Mouse (Mus musculus): ENCODE data around the gene Fcgrt.
"Not testable (repeated sequence)": the region's sequence is repeated elsewhere in the genome, so short reads cannot be mapped to it uniquely, and the experiment has no call there.

Gene Fcgrt

GRCm38 (mm10) chr7:45129776-45130512 is 26.3 kb upstream of the Fcgrt start:
- DNase-seq (ENCODE audit: low spot score in 2 of 2): no peak

GRCm38 (mm10) chr7:45129318-45129717 is 25.7 kb upstream of the Fcgrt start:
- no peak for DNase-seq (ENCODE audit: low spot score in 2 of 2)

GRCm38 (mm10) chr7:45128624-45129246 is 25.1 kb upstream of the Fcgrt start, which contains the start of gene Rpl13a:
Rpl13a (minus strand) TSS chr7:45128761.
- DNase-seq (ENCODE audit: low spot score in 2 of 2): peak; percentile 97

GRCm38 (mm10) chr7:45127700-45128224 is 24.1 kb upstream of the Fcgrt start:
- DNase-seq (ENCODE audit: low spot score in 2 of 2): no peak

GRCm38 (mm10) chr7:45126844-45127699 is 23.4 kb upstream of the Fcgrt start:
- no peak for DNase-seq (ENCODE audit: low spot score in 2 of 2)

- no peak for DNase-seq (ENCODE audit: low spot score in 2 of 2)
These were observed 22.6 kb upstream of the Fcgrt start for GRCm38 (mm10) chr7:45126147-45126843.

- not testable (repeated sequence) for DNase-seq (ENCODE audit: low spot score in 2 of 2)
These were observed 22.0 kb upstream of the Fcgrt start for GRCm38 (mm10) chr7:45125649-45126048.

- DNase-seq (ENCODE audit: low spot score in 2 of 2): no peak
These were observed 21.5 kb upstream of the Fcgrt start for GRCm38 (mm10) chr7:45125144-45125600.

GRCm38 (mm10) chr7:45124224-45125143 is 20.8 kb upstream of the Fcgrt start, which contains the start of gene Rps11:
Rps11 (minus strand) TSS chr7:45124439.
- DNase-seq (ENCODE audit: low spot score in 2 of 2): peak; percentile 94 to 97

GRCm38 (mm10) chr7:45123186-45123570 is 19.5 kb upstream of the Fcgrt start:
- DNase-seq (ENCODE audit: low spot score in 2 of 2): no peak

GRCm38 (mm10) chr7:45122561-45123185 is 19.0 kb upstream of the Fcgrt start:
- no peak for DNase-seq (ENCODE audit: low spot score in 2 of 2)

GRCm38 (mm10) chr7:45121966-45122365 is 18.3 kb upstream of the Fcgrt start:
- no peak for DNase-seq (ENCODE audit: low spot score in 2 of 2)

- DNase-seq (ENCODE audit: low spot score in 2 of 2): no peak
These were observed 17.8 kb upstream of the Fcgrt start for GRCm38 (mm10) chr7:45121404-45121803.

- no peak for DNase-seq (ENCODE audit: low spot score in 2 of 2)
These were observed 16.4 kb upstream of the Fcgrt start for GRCm38 (mm10) chr7:45119780-45120709.

GRCm38 (mm10) chr7:45118336-45118735 is 14.7 kb upstream of the Fcgrt start:
- no peak for DNase-seq (ENCODE audit: low spot score in 2 of 2)

- DNase-seq (ENCODE audit: low spot score in 2 of 2): no peak
These were observed 13.9 kb upstream of the Fcgrt start for GRCm38 (mm10) chr7:45117566-45117965.

GRCm38 (mm10) chr7:45113476-45113875 is 9.8 kb upstream of the Fcgrt start:
- DNase-seq (ENCODE audit: low spot score in 2 of 2): no peak

- no peak for DNase-seq (ENCODE audit: low spot score in 2 of 2)
These were observed 8.9 kb upstream of the Fcgrt start for GRCm38 (mm10) chr7:45112529-45112928.

- DNase-seq (ENCODE audit: low spot score in 2 of 2): no peak
These were observed 8.3 kb upstream of the Fcgrt start for GRCm38 (mm10) chr7:45111940-45112339.
